Mouse (Mus musculus) midbrain, embryonic 15.5 days (tissue): ENCODE measurements around the gene Nxt1. TPM values are rescaled to one million over a fixed set of nuclear protein-coding genes. Genes with fewer than 3 reads are reported as not detected.

Experiments
- ATAC-seq: fragments of 200-750 bp; cut with Nextera tagmentation; replicated peaks from 2 replicates; pipeline ENCODE4 v1.8.0; 2017; ENCODE audit warnings: moderate TSS enrichment
- H3K27ac ChIP-seq: fragments of 300-500 bp; sonication (generic); 2 replicates; pipeline ENCODE4 v1.5.1; 2015; ENCODE audit warnings: mild to moderate bottlenecking, inconsistent platforms
- H3K27me3 ChIP-seq: fragments of 300-500 bp; sonication (generic); replicated peaks from 2 replicates; pipeline ENCODE4 v1.6.1; 2015; ENCODE audit warnings: inconsistent platforms
- H3K36me3 ChIP-seq: fragments of 300-500 bp; sonication (generic); replicated peaks from 2 replicates; pipeline ENCODE4 v1.6.1; 2015; ENCODE audit warnings: inconsistent platforms
- H3K4me1 ChIP-seq: fragments of 300-500 bp; sonication (generic); 2 replicates; pipeline ENCODE4 v1.6.1; 2015; ENCODE audit warnings: inconsistent platforms
- H3K4me2 ChIP-seq: fragments of 300-500 bp; sonication (generic); 2 replicates; pipeline ENCODE4 v1.6.1; 2015; ENCODE audit warnings: inconsistent platforms, mild to moderate bottlenecking, moderate library complexity
- H3K4me3 ChIP-seq: fragments of 300-500 bp; sonication (generic); 2 replicates; pipeline ENCODE4 v1.5.1; 2015; ENCODE audit warnings: mild to moderate bottlenecking, inconsistent platforms
- H3K9ac ChIP-seq: fragments of 300-500 bp; sonication (generic); 2 replicates; pipeline ENCODE4 v1.6.1; 2015; ENCODE audit warnings: mild to moderate bottlenecking, inconsistent platforms
- H3K9me3 ChIP-seq: fragments of 300-500 bp; sonication (generic); 2 replicates; pipeline ENCODE4 v1.6.1; 2016; ENCODE audit warnings: inconsistent platforms
- WGBS: fragments of 180-500 bp; shearing (Covaris S2); methylation state at CpG from one replicate; pipeline ENCODE4 v1.1.7; 2015; ENCODE audit warnings: mixed read lengths; 5-methylcytosine and 5-hydroxymethylcytosine counted together
- polyA plus RNA-seq: library from polyadenylated mRNA; unstranded; fragments of >200 nt; fragmentation: Nextera tagmentation; extraction: Ambion mirVana; gene quantifications from 2 replicates; pipeline ENCODE4 v1.2.1, GENCODE M21; 2015

Gene Nxt1
- polyA plus RNA-seq = 37.4 and 39.5 TPM in 2 replicates

DNA sequence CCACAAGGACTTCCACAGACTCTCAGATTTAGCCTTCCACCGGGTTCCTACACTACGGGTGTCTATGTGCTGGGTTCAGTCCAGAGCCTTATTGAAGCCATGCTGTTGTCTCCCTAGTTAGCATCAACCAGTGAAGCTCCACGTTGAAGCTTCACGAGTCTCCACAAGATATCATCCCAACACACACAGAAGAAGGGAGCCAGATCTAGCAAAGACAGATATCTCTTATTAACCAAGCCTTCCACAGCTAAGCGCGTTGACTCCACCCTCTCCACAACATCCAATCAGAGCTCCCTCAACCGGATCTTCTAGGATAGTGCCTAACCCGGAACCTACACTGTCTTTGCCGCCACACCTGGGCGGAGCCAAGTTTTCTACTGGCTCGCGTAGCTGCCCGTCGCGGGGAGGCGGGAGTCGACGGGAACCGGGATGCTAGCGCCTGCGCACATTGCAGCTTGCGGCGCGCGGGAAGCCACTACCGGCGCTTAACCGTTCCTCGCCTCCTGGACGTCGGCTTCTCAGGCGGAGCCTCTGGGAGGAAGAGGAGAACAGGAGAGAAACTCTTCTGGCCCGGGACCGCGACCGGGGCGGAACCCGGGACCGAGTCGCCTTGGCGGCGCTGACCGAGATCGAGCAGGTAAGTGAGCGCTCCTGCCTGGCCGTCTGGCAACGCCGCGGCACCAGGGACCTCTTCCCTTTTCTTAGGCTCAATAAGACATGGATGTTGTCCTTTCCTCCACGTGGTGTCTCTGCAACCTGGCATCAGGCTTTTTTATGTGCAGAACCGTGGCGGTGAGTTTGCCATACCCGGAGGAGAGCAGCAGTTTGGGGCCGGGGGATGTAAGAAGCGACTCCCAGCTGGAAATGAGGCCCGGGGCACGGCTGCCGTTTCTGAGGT, at the start of gene Nxt1:
Gene Nxt1, plus strand, starts transcription at position 403 of the 898 bp plus-strand sequence.
- Histone ChIP-seq H3K9me3 (no peaks in the 10 kb centered on the region), H3K27ac (peak within 1 kb of the TSS; percentile 79), H3K27me3 (no peaks in the 10 kb centered on the region), H3K4me2 (peak within 1 kb of the TSS; percentile 91), H3K9ac (peak within 1 kb of the TSS; percentile 67), H3K36me3 (peaks cover 6% of the 10 kb centered on the region; the same call in 1 of the 2 replicates), H3K4me3 (peak within 1 kb of the TSS; percentile 64), H3K4me1 (peaks cover 34% of the 10 kb centered on the region)
- ATAC-seq = peak; percentile 100
- WGBS = under 1% methylated on average over 58 of the region's 58 CpGs

DNA sequence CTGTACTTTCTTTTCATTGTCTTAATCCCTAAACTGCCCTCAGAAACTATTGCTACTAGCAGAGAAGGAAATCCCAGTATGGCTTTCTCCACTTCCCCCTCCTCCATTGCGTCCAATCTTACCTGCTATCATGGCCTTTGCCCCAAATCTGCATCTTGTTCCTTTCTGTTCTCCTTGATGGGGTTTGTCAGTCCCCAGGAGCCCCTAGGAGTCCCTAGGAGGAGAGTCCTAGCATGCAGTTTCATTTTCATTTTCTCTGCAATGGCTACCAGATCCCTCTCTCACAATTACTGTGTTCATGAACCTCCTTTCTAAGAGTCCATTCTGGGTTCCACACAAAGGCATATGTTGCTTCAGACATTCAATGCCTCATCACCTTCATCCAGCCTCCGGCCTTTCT, 49.3 kb upstream of the Nxt1 start:
- no peak for ATAC-seq
- Histone ChIP-seq H3K4me1 (no peaks in the 10 kb centered on the region), H3K27ac (no peak overlapping the region), H3K4me3 (no peak overlapping the region), H3K27me3 (no peaks in the 10 kb centered on the region), H3K9me3 (no peaks in the 10 kb centered on the region), H3K4me2 (no peak overlapping the region), H3K9ac (no peak overlapping the region), H3K36me3 (no peaks in the 10 kb centered on the region)
- WGBS = 86% methylated on average over 2 of the region's 2 CpGs

DNA sequence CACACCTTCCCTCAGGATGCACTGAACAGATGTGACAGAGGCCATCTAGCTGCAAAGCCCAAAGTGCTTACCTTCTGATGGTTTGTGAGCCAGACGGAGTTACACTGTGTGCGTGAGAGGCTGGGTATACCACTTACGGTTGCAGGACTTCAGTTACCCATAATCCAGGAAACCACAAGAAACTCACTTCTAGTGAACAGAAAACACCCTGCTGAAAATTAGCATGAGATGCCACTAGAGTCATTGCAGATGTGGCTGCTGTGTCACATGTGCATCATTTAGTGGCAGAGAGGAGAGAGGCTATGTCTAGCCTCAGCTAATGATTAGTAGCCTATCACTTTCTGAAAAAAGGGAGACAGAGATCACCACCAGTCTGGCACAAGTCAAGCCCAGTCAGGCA, 47.9 kb upstream of the Nxt1 start:
- Histone ChIP-seq H3K36me3 (no peaks in the 10 kb centered on the region), H3K9me3 (no peaks in the 10 kb centered on the region), H3K27ac (no peak overlapping the region), H3K4me3 (no peak overlapping the region), H3K9ac (no peak overlapping the region), H3K27me3 (no peaks in the 10 kb centered on the region), H3K4me2 (no peak overlapping the region), H3K4me1 (no peaks in the 10 kb centered on the region)
- WGBS = 92% methylated on average over 3 of the region's 3 CpGs
- no peak for ATAC-seq

DNA sequence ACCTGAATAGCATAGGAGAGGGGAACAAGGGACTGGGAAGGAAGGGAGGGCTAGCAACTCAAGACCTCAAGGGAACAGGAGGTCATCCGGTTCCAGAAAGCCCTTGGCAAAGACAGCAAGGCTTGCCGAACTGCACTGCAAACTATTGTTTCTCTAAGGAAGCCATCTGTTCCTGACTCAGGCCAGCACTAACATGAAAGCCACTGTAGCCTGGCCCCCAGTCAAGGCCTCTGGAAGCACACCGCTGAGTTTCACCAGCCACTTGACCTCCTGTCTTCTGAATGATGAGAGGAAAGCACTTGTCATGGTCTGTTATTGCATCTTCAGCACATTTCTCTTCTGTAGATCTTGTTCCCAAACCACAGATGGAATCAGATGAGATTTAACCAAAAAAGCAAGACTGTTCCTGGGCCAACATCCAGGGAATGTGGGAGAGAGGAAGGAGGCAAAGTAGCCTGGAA, 45.4 kb upstream of the Nxt1 start:
- 73% methylated on average over 3 of the region's 3 CpGs for WGBS
- H3K4me1 ChIP-seq = no peaks in the 10 kb centered on the region

DNA sequence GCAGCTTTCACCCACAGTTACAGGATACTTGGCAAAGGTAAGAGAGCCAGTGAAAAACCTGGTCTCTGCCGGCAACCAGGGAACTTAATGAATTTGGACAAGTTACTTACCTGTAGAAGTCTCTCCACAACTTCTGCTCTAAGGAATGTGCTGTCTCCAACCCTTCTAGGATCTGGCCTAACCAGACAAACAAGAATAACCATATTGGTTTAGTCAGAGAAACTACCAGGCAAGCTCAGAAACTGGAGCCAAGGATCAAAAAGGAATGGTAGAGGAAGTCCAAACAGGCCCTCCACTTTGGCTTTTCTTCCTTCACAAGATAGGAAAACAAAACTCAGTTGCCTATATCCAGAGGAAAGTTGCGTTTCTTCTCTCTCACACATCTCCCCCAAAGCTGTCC, 41.4 kb upstream of the Nxt1 start:
- H3K9me3 ChIP-seq = no peaks in the 10 kb centered on the region
- WGBS = 98% methylated on average over 2 of the region's 2 CpGs
- no peak for ATAC-seq
- H3K27ac ChIP-seq = no peak overlapping the region
- H3K9ac ChIP-seq = no peak overlapping the region
- H3K4me1 ChIP-seq = no peaks in the 10 kb centered on the region
- no peaks in the 10 kb centered on the region for H3K27me3 ChIP-seq
- no peak overlapping the region for H3K4me2 ChIP-seq
- H3K4me3 ChIP-seq = no peak overlapping the region
- no peaks in the 10 kb centered on the region for H3K36me3 ChIP-seq

More for the DNA sequence above, 45.4 kb upstream of the Nxt1 start:
- no peaks in the 10 kb centered on the region for H3K36me3 ChIP-seq
- no peak for ATAC-seq
- H3K9ac ChIP-seq = no peak overlapping the region
- no peak overlapping the region for H3K4me3 ChIP-seq
- no peaks in the 10 kb centered on the region for H3K9me3 ChIP-seq
- no peak overlapping the region for H3K27ac ChIP-seq
- H3K27me3 ChIP-seq = no peaks in the 10 kb centered on the region
- no peak overlapping the region for H3K4me2 ChIP-seq

DNA sequence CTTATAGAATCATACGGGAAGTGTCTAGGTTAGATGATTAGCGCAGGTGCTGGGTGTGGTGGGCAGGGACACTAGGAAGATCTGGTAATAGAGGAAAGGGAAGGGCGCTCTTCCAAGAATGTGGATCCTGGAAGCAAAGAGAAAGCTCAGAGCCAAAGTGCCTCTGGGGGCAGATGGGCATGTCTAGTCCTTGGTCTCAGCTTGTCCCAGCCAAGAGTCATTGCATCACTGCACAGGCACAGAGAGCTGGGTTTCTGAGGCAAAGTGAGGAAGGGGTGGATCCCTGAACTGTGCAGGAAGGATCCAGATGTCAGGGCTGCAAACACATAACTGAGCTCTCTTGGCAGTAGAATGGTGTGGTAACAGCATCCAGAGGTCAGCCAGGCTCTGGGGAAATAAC, 40.8 kb upstream of the Nxt1 start:
- Histone ChIP-seq H3K9ac (no peak overlapping the region), H3K36me3 (no peaks in the 10 kb centered on the region), H3K27me3 (no peaks in the 10 kb centered on the region), H3K9me3 (no peaks in the 10 kb centered on the region), H3K4me1 (no peaks in the 10 kb centered on the region), H3K4me2 (no peak overlapping the region), H3K27ac (no peak overlapping the region), H3K4me3 (no peak overlapping the region)
- 91% methylated on average over 3 of the region's 3 CpGs for WGBS
- ATAC-seq = no peak

DNA sequence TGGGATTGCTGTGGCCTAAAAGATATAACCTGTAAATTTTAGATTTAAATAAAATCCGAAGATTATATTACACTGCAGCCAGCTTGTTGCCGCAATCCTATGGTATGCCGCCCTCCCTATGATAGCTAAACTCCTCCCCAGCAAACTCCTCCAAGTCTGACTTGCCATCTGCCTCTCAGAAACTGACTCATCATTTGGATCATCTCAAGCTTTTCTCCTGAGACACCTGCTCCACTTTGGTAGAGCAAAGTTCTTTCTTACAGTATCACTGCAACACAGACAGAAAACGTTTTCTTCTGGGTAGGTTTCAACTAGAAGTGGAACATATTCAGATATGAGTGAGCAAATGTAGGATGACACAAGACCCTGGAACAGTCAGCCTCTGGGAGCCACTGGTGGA, 37.9 kb upstream of the Nxt1 start:
- WGBS = 95% methylated on average over 4 of the region's 4 CpGs
- ATAC-seq = no peak
- Histone ChIP-seq H3K27ac (no peak overlapping the region), H3K4me2 (no peak overlapping the region), H3K4me3 (no peak overlapping the region), H3K36me3 (no peaks in the 10 kb centered on the region), H3K27me3 (no peaks in the 10 kb centered on the region), H3K9ac (no peak overlapping the region), H3K9me3 (no peaks in the 10 kb centered on the region), H3K4me1 (no peaks in the 10 kb centered on the region)

DNA sequence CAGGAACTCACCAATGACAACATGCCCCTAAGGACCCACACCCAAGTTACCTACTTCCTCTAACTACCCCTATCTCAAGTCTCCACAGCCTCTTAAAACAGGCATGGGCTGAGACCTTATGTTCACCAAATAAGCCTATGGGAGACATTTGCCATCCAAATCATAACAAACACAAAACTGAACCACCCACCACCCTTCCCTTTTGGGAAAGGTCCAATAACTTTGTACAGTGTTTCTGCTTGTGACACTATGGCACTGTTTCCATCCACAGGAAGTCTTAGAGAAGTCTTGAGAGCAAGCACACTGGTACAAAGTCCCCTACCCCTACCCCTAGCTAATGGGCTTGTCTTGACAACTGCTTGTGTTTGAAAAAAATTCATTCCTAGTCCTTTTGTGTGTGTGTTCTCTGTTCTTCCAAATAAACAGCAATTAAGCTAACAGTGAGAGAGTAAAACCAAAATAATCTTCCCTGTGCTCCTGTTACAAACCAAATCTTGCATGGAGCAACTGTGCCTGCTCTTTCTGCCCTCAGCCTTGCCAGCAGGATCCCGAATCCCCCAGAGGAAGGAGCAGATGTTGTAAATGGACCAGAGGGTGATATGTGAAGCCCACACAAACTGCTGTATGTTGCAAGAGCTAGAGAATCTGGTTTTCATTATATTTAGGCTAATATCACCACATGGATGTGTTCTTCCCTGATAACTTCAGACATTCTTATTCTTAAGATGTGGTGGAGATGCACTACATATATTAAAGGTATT, 29.6 kb upstream of the Nxt1 start:
- no peak overlapping the region for H3K27ac ChIP-seq
- no peak overlapping the region for H3K4me3 ChIP-seq
- WGBS = 78% methylated on average over 1 of the region's 1 CpGs
- H3K4me1 ChIP-seq = no peaks in the 10 kb centered on the region
- H3K27me3 ChIP-seq = no peaks in the 10 kb centered on the region
- no peaks in the 10 kb centered on the region for H3K36me3 ChIP-seq
- H3K9ac ChIP-seq = no peak overlapping the region
- no peak overlapping the region for H3K4me2 ChIP-seq
- no peaks in the 10 kb centered on the region for H3K9me3 ChIP-seq
- ATAC-seq = no peak

DNA sequence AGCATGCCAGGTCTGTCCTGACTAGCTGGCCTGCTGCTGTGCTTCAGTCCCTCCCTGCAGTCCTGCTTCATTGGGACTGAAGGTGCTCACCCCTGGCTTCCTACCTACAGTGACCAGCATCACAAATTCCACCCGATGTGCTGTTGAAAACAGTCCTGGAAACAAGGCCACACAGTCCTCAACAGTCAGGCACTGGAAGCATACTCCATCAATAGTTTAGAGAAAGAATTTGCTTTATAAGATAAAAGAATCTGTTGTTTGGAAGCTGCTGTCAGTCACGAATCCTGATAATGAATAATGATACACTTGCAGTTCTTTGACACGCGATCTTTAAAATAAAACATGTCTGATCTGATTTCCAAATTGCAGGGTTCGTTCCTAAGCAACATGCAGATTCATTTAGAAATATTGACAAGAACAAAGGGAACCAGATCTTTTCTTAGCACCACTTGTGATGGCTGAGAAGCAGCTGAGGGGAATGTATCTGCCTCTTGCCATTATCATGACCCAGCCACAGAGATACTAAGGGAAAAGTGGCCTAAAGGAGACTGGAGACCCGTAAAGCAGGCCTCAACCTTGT, 27.9 kb upstream of the Nxt1 start:
- ATAC-seq = no peak
- H3K27me3 ChIP-seq = no peaks in the 10 kb centered on the region
- H3K4me3 ChIP-seq = no peak overlapping the region
- no peaks in the 10 kb centered on the region for H3K36me3 ChIP-seq
- no peak overlapping the region for H3K27ac ChIP-seq
- no peaks in the 10 kb centered on the region for H3K9me3 ChIP-seq
- H3K4me2 ChIP-seq = no peak overlapping the region
- H3K9ac ChIP-seq = no peak overlapping the region
- H3K4me1 ChIP-seq = no peaks in the 10 kb centered on the region
- WGBS = 77% methylated on average over 6 of the region's 6 CpGs

DNA sequence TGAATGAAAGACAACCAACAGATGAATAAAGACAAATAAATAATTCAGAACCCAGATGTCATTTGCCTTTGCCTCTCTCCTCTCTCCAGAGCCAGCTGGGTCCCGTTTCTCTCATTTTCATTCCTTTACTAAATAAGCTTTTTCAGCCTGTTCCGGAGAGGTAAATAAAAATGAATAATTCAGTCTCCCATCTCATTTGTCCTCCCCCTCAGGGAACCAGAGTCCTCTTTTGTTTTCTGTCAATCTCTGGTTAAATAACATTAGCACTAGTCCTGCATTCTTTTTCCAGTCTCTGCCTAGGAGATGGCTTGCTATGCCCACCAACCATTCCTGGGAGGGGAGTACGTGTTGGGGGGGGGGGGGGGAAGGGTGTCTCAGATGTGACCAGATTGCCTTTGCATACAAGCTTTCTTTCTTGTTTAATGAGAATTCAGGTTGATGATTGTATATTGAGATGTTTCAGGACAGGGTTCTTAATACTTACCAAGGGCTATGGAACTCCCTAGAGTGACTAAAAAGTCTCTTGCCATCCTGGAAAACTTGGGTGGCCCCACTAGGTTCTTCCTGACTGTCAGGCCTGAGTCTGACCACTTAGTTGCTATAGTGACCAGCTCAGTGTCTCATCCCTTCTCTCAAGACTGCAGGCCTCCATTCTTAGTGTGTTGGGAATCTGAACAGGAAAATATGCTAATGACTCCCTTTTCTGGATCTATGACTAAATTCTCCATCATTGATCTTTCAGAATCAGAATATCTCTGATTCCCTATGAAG, 21.6 kb upstream of the Nxt1 start:
- H3K4me3 ChIP-seq = no peak overlapping the region
- H3K27me3 ChIP-seq = no peaks in the 10 kb centered on the region
- no peak overlapping the region for H3K4me2 ChIP-seq
- H3K9ac ChIP-seq = no peak overlapping the region
- H3K9me3 ChIP-seq = no peaks in the 10 kb centered on the region
- peak overlapping the region; percentile 38; the same call in 1 of the 2 replicates for H3K27ac ChIP-seq
- H3K36me3 ChIP-seq = no peaks in the 10 kb centered on the region
- peak; percentile 59 for ATAC-seq
- peaks cover 8% of the 10 kb centered on the region for H3K4me1 ChIP-seq
- 6% methylated on average over 3 of the region's 3 CpGs for WGBS

DNA sequence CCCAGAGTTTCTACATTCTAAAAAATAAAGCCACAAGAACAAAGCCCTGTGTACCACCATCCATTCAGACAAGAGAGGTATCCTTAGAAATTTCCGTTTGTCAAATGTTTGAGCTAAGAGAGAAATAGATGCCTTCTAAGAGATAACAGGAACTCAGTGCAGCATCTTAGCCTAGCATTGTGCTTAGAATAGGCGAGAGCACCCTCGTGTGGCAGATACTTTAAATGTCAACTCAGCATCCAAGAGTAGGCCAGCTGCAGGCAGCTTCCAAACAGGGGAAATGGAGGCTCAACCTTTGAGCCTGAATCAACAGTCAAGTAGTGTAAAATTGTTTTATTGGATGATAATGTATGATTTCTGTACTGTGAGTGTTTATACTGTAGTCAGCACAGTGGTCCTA, 17.4 kb upstream of the Nxt1 start:
- Histone ChIP-seq H3K9ac (no peak overlapping the region), H3K4me3 (no peak overlapping the region), H3K4me1 (peaks cover 8% of the 10 kb centered on the region), H3K9me3 (no peaks in the 10 kb centered on the region), H3K36me3 (no peaks in the 10 kb centered on the region), H3K4me2 (no peak overlapping the region), H3K27me3 (no peaks in the 10 kb centered on the region), H3K27ac (no peak overlapping the region)
- 2% methylated on average over 3 of the region's 3 CpGs for WGBS
- peak; percentile 90 for ATAC-seq

DNA sequence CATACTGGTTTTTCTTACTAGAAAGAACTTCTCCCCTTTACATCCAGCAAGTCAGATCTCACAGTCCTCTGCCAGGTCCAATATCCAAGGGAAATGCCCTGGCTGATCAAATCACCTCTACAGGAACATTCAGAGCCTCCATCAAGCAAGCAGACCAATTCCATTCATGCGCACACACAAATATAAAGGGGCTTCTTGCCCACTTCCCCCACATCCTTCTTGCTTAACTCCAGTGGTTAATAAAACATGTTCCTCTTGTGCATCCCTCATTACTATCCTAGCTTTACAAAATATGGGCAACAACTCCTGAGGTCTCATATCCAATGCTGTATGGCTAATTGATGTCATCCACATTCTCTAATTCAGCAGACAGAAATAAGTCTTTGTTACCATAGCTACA, 8.9 kb upstream of the Nxt1 start:
- Histone ChIP-seq H3K4me1 (no peaks in the 10 kb centered on the region), H3K9ac (no peak overlapping the region), H3K27me3 (no peaks in the 10 kb centered on the region), H3K4me2 (no peak overlapping the region), H3K27ac (no peak overlapping the region), H3K4me3 (no peak overlapping the region), H3K36me3 (no peaks in the 10 kb centered on the region), H3K9me3 (no peaks in the 10 kb centered on the region)
- ATAC-seq = no peak
- 100% methylated on average over 1 of the region's 1 CpGs for WGBS
